Mouse (Mus musculus): ENCODE data around the gene Armc3.
"Not testable (repeated sequence)": the region's sequence is repeated elsewhere in the genome, so short reads cannot be mapped to it uniquely, and the experiment has no call there.

GRCm38 (mm10) chr2:19303087-19303486 is 104.0 kb downstream of the Armc3 start:
- not testable (repeated sequence) for TF ChIP-seq EP300 (IDR thresholded peaks at IDR 0.05; ENCODE audit: insufficient read depth, low read depth, low read length); CTCF (IDR thresholded peaks at IDR 0.05; ENCODE audit: low read depth, low read length)
